Mouse (Mus musculus) cortical plate, adult 2 months (tissue): ENCODE measurements around the gene A4galt. TPM values are rescaled to one million over a fixed set of nuclear protein-coding genes. Genes with fewer than 3 reads are reported as not detected.

ENCODE experiments used
- H3K27ac ChIP-seq: fragments of 200-500 bp; 2 replicates; pipeline ENCODE4 v1.5.1; 2012; ENCODE audit warnings: low read length, control low read depth, inconsistent platforms; ENCODE audit not compliant: insufficient read depth
- H3K4me1 ChIP-seq: fragments of 200-500 bp; 2 replicates; pipeline ENCODE4 v1.6.1; 2011; ENCODE audit warnings: low read length; ENCODE audit not compliant: control insufficient read depth, insufficient read depth
- H3K4me3 ChIP-seq: fragments of 200-500 bp; 2 replicates; pipeline ENCODE4 v1.5.1; 2011; ENCODE audit warnings: mild to moderate bottlenecking, low read length, control low read depth; ENCODE audit not compliant: insufficient read depth
- CTCF ChIP-seq: fragments of 200-500 bp; IDR thresholded peaks from 2 replicates; pipeline ENCODE4 v1.5.1; 2011; ENCODE audit warnings: mild to moderate bottlenecking, control low read depth, low read length; ENCODE audit not compliant: insufficient read depth; ENCODE audit errors: extremely low read depth
- POLR2A ChIP-seq: fragments of 200-500 bp; IDR thresholded peaks from 2 replicates; pipeline ENCODE4 v1.6.1; 2011; ENCODE audit warnings: mild to moderate bottlenecking, low read length, control low read depth; ENCODE audit not compliant: insufficient read depth; ENCODE audit errors: extremely low read depth
- polyA plus RNA-seq: library from polyadenylated mRNA; depleted of rRNA; stranded (reverse); fragments of >200 nt; gene quantifications from 2 replicates; pipeline ENCODE4 v1.2.3, GENCODE M21; 2012

A4galt gene
- polyA plus RNA-seq, 1 experiment: 4.7 TPM

DNA sequence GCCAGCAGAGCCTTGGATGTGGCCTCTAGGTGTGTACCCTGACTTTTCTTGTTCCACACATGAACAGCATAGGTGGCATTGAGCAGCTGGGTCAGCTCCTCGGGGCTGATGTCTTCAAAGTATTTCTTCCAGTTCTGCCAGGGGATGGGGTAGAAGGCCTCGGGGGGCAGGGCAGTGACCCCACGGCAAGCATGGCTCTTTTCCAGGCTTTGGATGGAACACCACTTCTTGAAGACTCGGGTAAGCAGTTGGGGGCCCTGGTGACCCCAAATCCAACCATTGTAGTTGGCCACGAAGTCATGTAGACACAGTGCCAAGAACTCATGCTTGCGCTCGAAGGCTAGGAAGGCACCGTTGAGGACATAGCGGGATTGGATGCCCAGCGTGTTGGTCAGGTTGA, 24.0 kb downstream of the A4galt start:
- Histone ChIP-seq H3K27ac (no peak overlapping the region), H3K4me1 (0 out of 2 replicates have a peak, but pooled peaks cover 1% of the 10 kb centered on the region), H3K4me3 (no peak overlapping the region)
- TF ChIP-seq CTCF: no peak
- TF ChIP-seq POLR2A: no peak

DNA sequence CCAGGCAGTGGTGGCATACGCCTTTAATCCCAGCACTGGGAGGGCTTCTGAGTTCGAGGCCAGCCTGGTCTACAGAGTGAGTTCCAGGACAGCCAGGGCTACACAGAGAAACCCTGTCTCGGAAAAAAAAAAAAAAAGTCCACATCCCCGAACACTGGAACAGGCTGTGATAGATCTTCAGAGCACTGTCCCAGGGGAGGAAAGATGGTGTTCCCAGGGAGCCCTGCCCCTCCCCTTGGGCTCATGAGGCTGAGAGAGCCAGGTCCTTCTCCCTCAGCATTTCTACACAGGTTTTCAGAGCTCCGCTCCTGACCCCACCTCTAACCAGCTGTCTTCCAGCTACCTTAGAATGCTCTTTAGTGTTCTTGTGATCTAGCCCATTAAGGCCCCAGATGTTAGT, 24.7 kb downstream of the A4galt start:
- no peak for TF ChIP-seq CTCF
- no peak for TF ChIP-seq POLR2A
- no peak overlapping the region for H3K27ac ChIP-seq
- H3K4me1 ChIP-seq: 0 out of 2 replicates have a peak, but pooled peaks cover 1% of the 10 kb centered on the region
- H3K4me3 ChIP-seq: no peak overlapping the region

DNA sequence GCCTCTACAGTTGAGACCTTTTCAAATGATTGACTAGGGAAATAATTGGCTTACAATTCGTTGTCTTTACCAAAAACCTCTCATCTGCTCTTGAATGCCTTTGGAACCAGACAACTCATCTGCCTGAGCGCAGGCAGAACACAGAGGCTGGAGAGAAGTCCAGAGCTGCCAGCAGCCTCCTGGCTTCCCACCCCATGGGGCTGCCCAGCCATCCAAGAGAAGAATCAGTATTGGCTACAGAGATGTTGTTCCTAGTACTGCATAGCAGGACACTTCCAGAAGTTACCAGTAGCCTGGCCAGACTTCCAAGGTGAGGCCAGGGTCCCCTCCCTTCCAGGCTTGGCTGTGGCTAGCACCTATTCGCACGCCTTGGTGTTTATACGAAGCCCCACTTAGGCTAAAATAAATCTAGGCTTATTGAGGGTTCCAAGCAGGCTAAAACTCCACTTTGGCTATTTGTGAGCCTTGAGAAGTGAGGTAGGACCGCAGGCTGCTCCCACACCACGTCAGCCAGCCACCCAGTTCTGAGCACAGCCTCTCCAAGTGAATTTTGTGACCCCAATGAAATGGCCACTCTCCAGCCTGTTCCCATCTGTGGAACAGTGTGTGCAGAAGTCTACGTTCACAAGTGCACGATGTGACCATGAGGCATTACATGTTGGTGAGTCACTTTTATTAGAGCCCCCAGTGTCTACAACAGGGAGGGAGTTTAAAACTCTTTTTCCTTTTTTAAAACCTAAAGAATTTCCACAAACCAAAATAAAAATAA, 25.3 kb downstream of the A4galt start:
- Histone ChIP-seq H3K27ac (no peak overlapping the region), H3K4me1 (0 out of 2 replicates have a peak, but pooled peaks cover 1% of the 10 kb centered on the region), H3K4me3 (no peak overlapping the region)
- TF ChIP-seq POLR2A (no peak), CTCF (no peak)

DNA sequence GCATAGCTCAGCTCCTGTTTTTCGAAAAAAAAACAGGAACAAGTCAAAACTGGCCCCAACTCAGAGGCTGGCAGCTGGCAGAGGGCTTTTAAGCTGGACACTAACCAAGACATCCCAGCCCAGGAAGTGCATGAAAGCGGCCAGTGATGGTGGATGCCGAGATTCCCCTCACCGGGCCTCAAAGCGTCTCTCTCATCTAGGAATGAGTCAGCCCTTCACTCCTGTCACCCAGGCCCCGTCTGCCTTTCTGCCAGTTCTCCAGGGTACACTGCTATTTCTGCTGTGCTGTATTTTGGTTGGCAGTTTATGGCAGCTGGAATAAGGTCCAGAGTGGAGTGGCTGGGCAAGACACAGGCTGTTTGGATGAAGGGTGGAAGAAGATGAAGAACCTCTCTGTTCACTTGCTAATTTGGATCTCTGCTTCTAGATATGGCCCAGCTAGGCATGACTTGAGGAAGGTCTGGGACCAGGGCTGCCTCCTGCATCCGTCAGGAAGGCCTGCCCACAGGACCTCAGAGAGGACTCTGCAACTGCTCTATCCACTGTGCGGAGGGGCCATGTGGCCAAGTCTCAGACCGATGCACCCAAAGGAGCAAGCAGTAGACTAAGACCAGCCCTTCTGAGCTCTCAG, 27.3 kb downstream of the A4galt start:
- Histone ChIP-seq H3K4me3 (no peak overlapping the region), H3K27ac (peak overlapping the region; percentile 47; the same call in 1 of the 2 replicates), H3K4me1 (0 out of 2 replicates have a peak, but pooled peaks cover 1% of the 10 kb centered on the region)
- TF ChIP-seq CTCF: no peak
- TF ChIP-seq POLR2A: no peak

DNA sequence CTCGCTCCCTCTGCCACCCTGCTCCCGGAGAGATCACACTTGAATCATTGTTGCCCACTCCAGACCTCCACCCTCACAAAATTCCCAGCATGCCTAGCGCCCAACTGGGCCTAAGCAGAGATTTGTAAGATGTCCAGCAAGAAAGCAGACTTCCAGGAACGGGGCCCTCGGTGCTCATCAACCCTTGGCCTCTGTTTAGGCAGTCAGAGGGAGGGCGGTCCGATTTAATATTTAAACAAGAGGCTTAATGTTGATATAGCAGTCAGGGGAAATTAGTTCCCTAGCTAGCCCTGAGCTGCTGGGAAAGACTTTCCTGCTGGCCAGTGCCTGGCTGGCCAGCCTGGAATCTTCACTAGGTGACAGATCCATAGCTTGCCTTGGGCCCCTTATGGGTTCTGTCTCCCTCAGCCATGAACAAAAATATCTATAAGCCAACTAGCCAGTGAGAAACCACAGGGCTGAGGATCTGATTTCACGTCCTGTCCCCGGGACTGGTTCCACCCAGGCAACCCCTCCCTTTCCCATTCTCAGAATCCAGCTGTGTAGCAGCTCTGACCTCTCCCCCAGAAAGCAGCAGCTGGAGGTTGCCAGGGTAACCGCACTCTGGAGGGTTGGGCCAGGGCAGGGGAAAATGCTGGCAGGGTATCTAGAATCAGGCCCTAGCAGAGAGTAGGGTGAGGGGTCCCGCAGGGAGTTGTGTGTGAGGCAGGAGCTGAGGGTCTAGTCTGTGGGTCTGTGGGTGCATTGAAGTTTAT, 28.2 kb downstream of the A4galt start:
- Histone ChIP-seq H3K27ac (peak overlapping the region; percentile 47; the same call in 1 of the 2 replicates), H3K4me1 (0 out of 2 replicates have a peak, but pooled peaks cover 1% of the 10 kb centered on the region), H3K4me3 (no peak overlapping the region)
- TF ChIP-seq CTCF (no peak), POLR2A (no peak)

DNA sequence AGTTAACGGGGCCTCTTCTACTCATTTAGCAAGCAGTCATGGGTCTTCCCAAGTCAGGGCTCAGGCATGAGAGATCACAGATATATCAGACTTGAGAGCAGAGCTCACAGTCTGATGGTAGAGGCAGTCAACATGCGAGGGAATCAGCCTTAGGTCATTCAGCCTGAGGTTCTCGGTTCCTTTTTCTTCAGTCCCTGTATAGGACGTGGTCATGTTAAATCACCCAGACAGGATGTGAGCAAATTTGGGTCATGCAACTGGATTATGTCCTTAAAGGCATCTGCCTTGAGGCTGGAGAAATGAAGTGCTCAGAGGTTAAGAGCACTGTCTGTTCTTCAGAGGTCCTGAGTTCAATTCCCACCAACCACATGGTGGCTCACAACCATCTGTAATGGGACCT, 29.9 kb downstream of the A4galt start:
- Histone ChIP-seq H3K4me1 (0 out of 2 replicates have a peak, but pooled peaks cover 1% of the 10 kb centered on the region), H3K4me3 (no peak overlapping the region), H3K27ac (no peak overlapping the region)
- TF ChIP-seq CTCF: no peak
- TF ChIP-seq POLR2A: no peak

DNA sequence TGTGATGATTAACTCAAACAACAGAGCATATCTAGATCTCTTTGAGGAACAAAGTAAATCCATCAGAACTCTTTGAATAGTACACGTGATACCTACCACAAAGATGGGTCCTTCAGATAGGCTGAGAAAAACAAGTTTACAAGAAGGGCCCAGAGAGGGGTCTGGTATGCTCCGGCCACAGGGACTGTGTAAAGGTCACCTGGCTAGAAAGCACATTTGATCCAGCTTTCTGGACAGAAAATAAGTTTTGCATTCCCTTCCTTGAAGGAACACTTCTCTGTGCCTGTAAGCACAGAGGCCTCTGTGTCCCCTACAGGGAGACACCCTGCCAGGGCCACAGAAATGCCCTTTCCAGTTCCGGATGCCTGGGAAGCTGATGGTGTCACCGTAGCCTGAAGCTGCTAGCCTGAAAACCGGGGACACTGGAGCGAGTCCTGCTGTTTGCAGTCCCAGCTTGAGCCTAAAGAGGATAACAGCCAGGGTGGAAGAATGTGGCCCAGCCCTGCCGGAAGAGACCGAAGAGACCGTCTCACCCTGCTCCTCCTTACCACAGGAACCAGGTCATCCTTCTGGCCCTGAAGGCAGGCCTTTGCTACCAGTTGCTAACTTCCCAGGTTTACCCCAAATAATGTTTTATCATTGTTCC, 31.1 kb downstream of the A4galt start:
- H3K4me1 ChIP-seq: 0 out of 2 replicates have a peak, but pooled peaks cover 1% of the 10 kb centered on the region
- no peak for TF ChIP-seq POLR2A
- no peak for TF ChIP-seq CTCF
- H3K27ac ChIP-seq: no peak overlapping the region
- no peak overlapping the region for H3K4me3 ChIP-seq

DNA sequence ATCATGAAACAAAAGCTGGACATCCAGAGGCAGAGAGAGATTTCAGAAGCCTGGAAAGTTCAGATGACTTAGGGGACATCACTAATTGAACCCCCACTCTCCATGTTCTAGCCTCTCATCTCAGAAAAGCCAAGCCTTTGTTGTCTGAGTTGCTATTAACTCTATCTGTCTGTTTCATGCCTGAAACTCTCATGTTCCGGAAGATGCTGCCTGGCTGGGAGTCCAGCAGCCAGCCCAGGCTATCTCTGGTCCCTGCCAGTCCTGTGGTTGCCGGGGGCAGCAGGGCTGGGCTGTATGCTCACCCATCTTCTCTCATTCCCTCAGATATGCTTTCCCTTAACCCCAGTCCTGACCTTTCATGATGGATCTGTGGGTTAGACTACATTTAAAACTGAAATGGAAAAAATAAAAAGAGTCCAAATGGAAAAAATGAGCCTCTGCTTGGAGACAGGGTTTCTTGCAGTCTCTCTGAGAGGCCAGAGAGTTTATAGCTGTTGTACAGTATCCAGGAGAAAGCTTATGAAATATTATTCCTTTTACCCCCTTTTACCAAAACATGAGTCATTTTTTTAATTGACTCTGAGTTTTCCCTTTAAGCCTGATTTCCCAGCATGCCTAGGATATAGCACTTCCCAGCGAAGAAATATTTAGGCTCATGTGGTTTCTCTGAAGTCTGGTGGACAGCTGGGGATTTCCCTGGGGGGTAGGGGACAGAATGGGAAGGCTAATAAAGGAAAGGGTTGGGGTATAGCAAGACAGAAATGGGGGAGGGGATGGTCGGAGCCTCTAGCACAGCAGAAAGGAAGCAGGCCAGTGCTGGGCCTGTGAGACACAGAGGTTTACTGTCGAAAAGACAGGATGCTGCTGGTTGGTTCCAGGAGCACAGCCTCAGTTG, 36.0 kb downstream of the A4galt start:
- TF ChIP-seq POLR2A (no peak), CTCF (no peak)
- H3K27ac ChIP-seq: no peak overlapping the region
- no peak overlapping the region for H3K4me3 ChIP-seq
- H3K4me1 ChIP-seq: no peaks in the 10 kb centered on the region
